Mouse (Mus musculus) myocyte (in vitro differentiated cells): ENCODE results near the gene Trak1. TPM values are rescaled to one million over a fixed set of nuclear protein-coding genes. Genes with fewer than 3 reads are reported as not detected.

Experiments used
- H3K27me3 ChIP-seq: one replicate; pipeline ENCODE4 v1.6.1; 2011; ENCODE audit not compliant: control insufficient read depth, insufficient read depth, insufficient read length
- H3K36me3 ChIP-seq: one replicate; pipeline ENCODE4 v1.6.1; 2011; ENCODE audit not compliant: control insufficient read depth, insufficient read depth
- H3K4me2 ChIP-seq: one replicate; pipeline ENCODE4 v1.6.1; 2011; ENCODE audit warnings: low read depth, control low read depth
- H3K4me3 ChIP-seq: one replicate; pipeline ENCODE4 v1.5.1; 2011; ENCODE audit warnings: mild to moderate bottlenecking, control low read depth, moderate library complexity
- H3K79me2 ChIP-seq: one replicate; pipeline ENCODE4 v1.6.1; 2011; ENCODE audit not compliant: control insufficient read depth, insufficient read depth
- H3ac ChIP-seq: one replicate; pipeline ENCODE4 v1.6.1; 2011; ENCODE audit not compliant: control insufficient read depth, insufficient read length
- CEBPB ChIP-seq: IDR thresholded peaks from 2 replicates; pipeline ENCODE4 v1.6.1; 2011; ENCODE audit warnings: mild to moderate bottlenecking, moderate library complexity; ENCODE audit not compliant: poor library complexity, insufficient read depth, severe bottlenecking
- E2F4 ChIP-seq: IDR thresholded peaks from one replicate; pipeline ENCODE4 v1.6.1; 2011; ENCODE audit warnings: mild to moderate bottlenecking, control low read depth, moderate library complexity; ENCODE audit not compliant: insufficient read depth
- MAX ChIP-seq: IDR thresholded peaks from one replicate; pipeline ENCODE4 v1.6.1; 2011; ENCODE audit warnings: low read depth, mild to moderate bottlenecking, control low read depth
- MYOD1 ChIP-seq, 3 experiments: IDR thresholded peaks; one replicate each; pipeline ENCODE4 v1.6.1; 2011; ENCODE audit warnings: control low read depth in 2 of 3, low read depth in 2 of 3, mild to moderate bottlenecking in 2 of 3, moderate library complexity in 1 of 3; ENCODE audit not compliant: insufficient read length in 2 of 3, control insufficient read depth in 1 of 3
- MYOG ChIP-seq, 3 experiments: IDR thresholded peaks; one replicate each; pipeline ENCODE4 v1.6.1; 2011; ENCODE audit warnings: control low read depth in 2 of 3, low read depth in 2 of 3, mild to moderate bottlenecking in 2 of 3; ENCODE audit not compliant: insufficient read length in 2 of 3, control insufficient read depth in 1 of 3, insufficient read depth in 1 of 3
- POLR2A ChIP-seq: IDR thresholded peaks from one replicate; pipeline ENCODE4 v1.6.1; 2011; ENCODE audit warnings: low read depth, mild to moderate bottlenecking, control low read depth, moderate library complexity; ENCODE audit not compliant: insufficient read length
- POLR2AphosphoS2 ChIP-seq: IDR thresholded peaks from one replicate; pipeline ENCODE4 v1.6.1; 2011; ENCODE audit warnings: low read depth, control low read depth; ENCODE audit not compliant: insufficient read length
- REST ChIP-seq: IDR thresholded peaks from one replicate; pipeline ENCODE4 v1.6.1; 2011; ENCODE audit warnings: mild to moderate bottlenecking, control low read depth, moderate library complexity; ENCODE audit not compliant: insufficient read depth, insufficient read length
- SRF ChIP-seq: IDR thresholded peaks from one replicate; pipeline ENCODE4 v1.6.1; 2011; ENCODE audit warnings: low read depth; ENCODE audit not compliant: control insufficient read depth, insufficient read length
- TCF12 ChIP-seq: IDR thresholded peaks from one replicate; pipeline ENCODE4 v1.6.1; 2011; ENCODE audit warnings: mild to moderate bottlenecking, control low read depth; ENCODE audit not compliant: poor library complexity, insufficient read depth, severe bottlenecking
- TCF3 ChIP-seq: IDR thresholded peaks from one replicate; pipeline ENCODE4 v1.6.1; 2011; ENCODE audit warnings: low read depth, control low read depth; ENCODE audit not compliant: insufficient read length
- USF1 ChIP-seq: IDR thresholded peaks from one replicate; pipeline ENCODE4 v1.6.1; 2011; ENCODE audit warnings: low read depth, mild to moderate bottlenecking, control low read depth, moderate library complexity
- polyA plus RNA-seq: library from polyadenylated mRNA; unstranded; fragments of >200 nt; fragmentation: generic; extraction: Trizol; gene quantifications from one replicate; pipeline ENCODE4 v1.2.1, GENCODE M21; 2012; ENCODE audit warnings: missing spikeins

Trak1 gene
- polyA plus RNA-seq, 1 experiment: 60.8 TPM

- H3K27me3 ChIP-seq: no peaks in the 10 kb centered on the region
These were observed 119.8 kb downstream of the Trak1 start for GRCm38 (mm10) chr9:121416872-121417637.

GRCm38 (mm10) chr9:121419011-121419410, 121.7 kb downstream of the Trak1 start:
- Histone ChIP-seq H3K4me2 (peak overlapping the region; percentile 18), H3K79me2 (peaks cover 24% of the 10 kb centered on the region), H3ac (no peak overlapping the region), H3K36me3 (no peaks in the 10 kb centered on the region), H3K4me3 (no peak overlapping the region), H3K27me3 (no peaks in the 10 kb centered on the region)
- peak in 2 of 3 experiments; percentile 29 to 58 for TF ChIP-seq MYOG (IDR thresholded peaks at IDR 0.05; ENCODE audit: control insufficient read depth in 1 of 3, insufficient read depth in 1 of 3, insufficient read length in 2 of 3, low read depth in 2 of 3)
- no peak for TF ChIP-seq CEBPB
- peak in 2 of 3 experiments; percentile 3 to 59 for TF ChIP-seq MYOD1 (IDR thresholded peaks at IDR 0.05; ENCODE audit: control insufficient read depth in 1 of 3, insufficient read length in 2 of 3, low read depth in 2 of 3)

More at GRCm38 (mm10) chr9:121416872-121417637, 119.8 kb downstream of the Trak1 start:
- H3K4me3 ChIP-seq: no peak overlapping the region
- H3K79me2 ChIP-seq: peaks cover 14% of the 10 kb centered on the region
- no peak overlapping the region for H3K4me2 ChIP-seq
- no peak for TF ChIP-seq TCF12
- no peak for TF ChIP-seq MAX
- TF ChIP-seq POLR2A: no peak
- no peak for TF ChIP-seq POLR2AphosphoS2
- no peak for TF ChIP-seq REST
- no peak for TF ChIP-seq MYOG (IDR thresholded peaks at IDR 0.05; ENCODE audit: control insufficient read depth in 1 of 3, insufficient read depth in 1 of 3, insufficient read length in 2 of 3, low read depth in 2 of 3)
- TF ChIP-seq USF1: no peak
- no peaks in the 10 kb centered on the region for H3K36me3 ChIP-seq
- no peak overlapping the region for H3ac ChIP-seq

- H3K4me2 ChIP-seq: peak overlapping the region; percentile 18
- H3K79me2 ChIP-seq: peaks cover 24% of the 10 kb centered on the region
- TF ChIP-seq E2F4 (no peak), MYOG (IDR thresholded peaks at IDR 0.05; ENCODE audit: control insufficient read depth in 1 of 3, insufficient read depth in 1 of 3, insufficient read length in 2 of 3, low read depth in 2 of 3) (no peak), MYOD1 (IDR thresholded peaks at IDR 0.05; ENCODE audit: control insufficient read depth in 1 of 3, insufficient read length in 2 of 3, low read depth in 2 of 3) (no peak), MAX (no peak)
- no peaks in the 10 kb centered on the region for H3K27me3 ChIP-seq
- H3ac ChIP-seq: no peak overlapping the region
- H3K36me3 ChIP-seq: no peaks in the 10 kb centered on the region
- H3K4me3 ChIP-seq: no peak overlapping the region
These were observed 122.3 kb downstream of the Trak1 start for GRCm38 (mm10) chr9:121419573-121419972.

- H3K27me3 ChIP-seq: no peaks in the 10 kb centered on the region
- peaks cover 26% of the 10 kb centered on the region for H3K79me2 ChIP-seq
- TF ChIP-seq REST (no peak), MYOG (IDR thresholded peaks at IDR 0.05; ENCODE audit: control insufficient read depth in 1 of 3, insufficient read depth in 1 of 3, insufficient read length in 2 of 3, low read depth in 2 of 3) (no peak), E2F4 (no peak), USF1 (no peak)
- H3ac ChIP-seq: no peak overlapping the region
- no peak overlapping the region for H3K4me3 ChIP-seq
- no peaks in the 10 kb centered on the region for H3K36me3 ChIP-seq
- H3K4me2 ChIP-seq: no peak overlapping the region
These were observed 123.5 kb downstream of the Trak1 start for GRCm38 (mm10) chr9:121420817-121421216.

- H3K36me3 ChIP-seq: no peaks in the 10 kb centered on the region
- H3K79me2 ChIP-seq: peaks cover 42% of the 10 kb centered on the region
- H3K27me3 ChIP-seq: no peaks in the 10 kb centered on the region
- no peak overlapping the region for H3ac ChIP-seq
- H3K4me3 ChIP-seq: no peak overlapping the region
- no peak for TF ChIP-seq MYOD1 (IDR thresholded peaks at IDR 0.05; ENCODE audit: control insufficient read depth in 1 of 3, insufficient read length in 2 of 3, low read depth in 2 of 3)
- TF ChIP-seq USF1: no peak
- no peak for TF ChIP-seq SRF
- no peak for TF ChIP-seq MYOG (IDR thresholded peaks at IDR 0.05; ENCODE audit: control insufficient read depth in 1 of 3, insufficient read depth in 1 of 3, insufficient read length in 2 of 3, low read depth in 2 of 3)
- TF ChIP-seq REST: no peak
- no peak for TF ChIP-seq POLR2AphosphoS2
- no peak for TF ChIP-seq TCF12
- TF ChIP-seq POLR2A: no peak
- no peak for TF ChIP-seq E2F4
- TF ChIP-seq MAX: no peak
- TF ChIP-seq TCF3: no peak
- TF ChIP-seq CEBPB: no peak
- H3K4me2 ChIP-seq: no peak overlapping the region
These were observed 125.1 kb downstream of the Trak1 start for GRCm38 (mm10) chr9:121422402-121422801.
